In the genomic region with DNA sequence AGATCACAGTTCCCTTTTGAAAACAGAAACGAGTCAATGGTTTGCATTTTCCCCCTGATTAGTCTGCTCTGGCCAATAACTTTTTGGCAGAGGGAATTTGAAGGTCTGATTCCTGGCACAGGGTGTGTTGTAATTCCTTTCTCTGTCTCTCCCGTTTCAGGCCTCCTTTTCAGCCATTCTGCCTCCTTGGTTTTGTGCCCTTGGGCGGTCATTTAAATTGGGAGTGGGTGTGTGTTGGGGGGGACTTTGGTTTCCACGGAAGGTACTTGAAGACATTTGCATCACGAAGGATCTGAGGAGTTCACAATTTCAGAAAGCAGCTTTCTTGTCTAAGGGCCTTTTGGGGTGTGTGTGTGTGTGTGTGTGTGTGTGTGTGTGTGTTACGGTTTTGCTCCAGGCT, we compare ENCODE assay signal across 8 mouse cellular contexts. TPM values are rescaled to one million over a fixed set of nuclear protein-coding genes. Genes with fewer than 3 reads are reported as not detected.
DNase-seq lines count a peak whose midpoint lies in the region; ATAC-seq and TF ChIP-seq lines count a peak whose summit lies in the region.

No protein-coding gene starts in this region.

- WGBS in heart, embryonic 10.5 days: 47% methylated on average over 6 of the region's 6 CpGs
- WGBS in forebrain, embryonic 16.5 days: 19% methylated on average over 6 of the region's 6 CpGs
- WGBS in liver, embryonic 14.5 days (ENCODE audit: insufficient replicate concordance): 6% methylated on average over 6 of the region's 6 CpGs

- H3K27ac ChIP-seq in heart, embryonic 10.5 days: no peak overlapping the region
- H3K27ac ChIP-seq in ES-Bruce4 (ENCODE audit: insufficient read depth, low read length): peak overlapping the region; percentile 17; the same call in 1 of the 2 replicates
- no peak overlapping the region for H3K27ac ChIP-seq in forebrain, embryonic 16.5 days (ENCODE audit: low read length)
- H3K27ac ChIP-seq in liver, embryonic 14.5 days: no peak overlapping the region

- no peak for TF ChIP-seq POLR2A in ES-Bruce4 (IDR thresholded peaks at IDR 0.05; ENCODE audit: insufficient read depth, low read length)

- H3K9ac ChIP-seq in ES-Bruce4 (ENCODE audit: low read depth, poor library complexity, severe bottlenecking): 0 out of 2 replicates have a peak overlapping the region, but pooled peaks have one; percentile 80
- peak overlapping the region; percentile 76 for H3K9ac ChIP-seq in forebrain, embryonic 16.5 days (replicated peaks; ENCODE audit: low read depth, low read length)
- H3K9ac ChIP-seq in liver, embryonic 14.5 days (replicated peaks): 0 out of 2 replicates have a peak overlapping the region, but pooled peaks have one; percentile 1

- no peak for TF ChIP-seq CTCF in ES-Bruce4 (IDR thresholded peaks at IDR 0.05; ENCODE audit: low read depth, low read length)
- TF ChIP-seq CTCF in liver, embryonic 14.5 days (IDR thresholded peaks at IDR 0.05; ENCODE audit: low read depth): no peak

- no peaks in the 10 kb centered on the region for H3K36me3 ChIP-seq in heart, embryonic 10.5 days
- no peaks in the 10 kb centered on the region for H3K36me3 ChIP-seq in ES-Bruce4 (ENCODE audit: control insufficient read depth, insufficient read depth, low read length, poor library complexity, severe bottlenecking)
- no peaks in the 10 kb centered on the region for H3K36me3 ChIP-seq in forebrain, embryonic 16.5 days (ENCODE audit: control insufficient read depth, insufficient read depth)
- H3K36me3 ChIP-seq in liver, embryonic 14.5 days (replicated peaks; ENCODE audit: control insufficient read depth, insufficient read depth, low read depth): no peaks in the 10 kb centered on the region

- no peak for DNase-seq in heart, embryonic 10.5 days (ENCODE audit: low spot score)
- DNase-seq in heart, postnatal 4 days: no peak
- DNase-seq in liver, embryonic 14.5 days (ENCODE audit: low read depth in 3 of 3, low spot score in 3 of 3): no peak
- no peak for DNase-seq in MN1 (ENCODE audit: low spot score)
- DNase-seq in cerebellum, postnatal 4 days (ENCODE audit: low spot score in 2 of 2): no peak
- DNase-seq in thymus, postnatal 25 days: no peak

- peaks cover 40% of the 10 kb centered on the region for H3K27me3 ChIP-seq in heart, embryonic 10.5 days (ENCODE audit: insufficient read depth, poor library complexity, severe bottlenecking)
- no peaks in the 10 kb centered on the region for H3K27me3 ChIP-seq in ES-Bruce4 (ENCODE audit: control insufficient read depth, insufficient read depth, low read length, poor library complexity, severe bottlenecking)
- peaks cover 2% of the 10 kb centered on the region for H3K27me3 ChIP-seq in forebrain, embryonic 16.5 days (replicated peaks; ENCODE audit: control insufficient read depth, insufficient read depth, low read length)
- H3K27me3 ChIP-seq in liver, embryonic 14.5 days (ENCODE audit: control insufficient read depth, insufficient read depth, low read length): peaks cover 3% of the 10 kb centered on the region; the same call in 1 of the 2 replicates

- TF ChIP-seq EP300 in ES-Bruce4 (IDR thresholded peaks at IDR 0.05; ENCODE audit: insufficient read depth, low read depth, low read length): no peak
- TF ChIP-seq EP300 in liver, embryonic 14.5 days (IDR thresholded peaks at IDR 0.05; ENCODE audit: low read depth): no peak

- no peaks in the 10 kb centered on the region for H3K9me3 ChIP-seq in heart, embryonic 10.5 days
- H3K9me3 ChIP-seq in ES-Bruce4 (replicated peaks; ENCODE audit: control insufficient read depth, insufficient read depth, low read length, poor library complexity, severe bottlenecking): no peaks in the 10 kb centered on the region
- H3K9me3 ChIP-seq in forebrain, embryonic 16.5 days (ENCODE audit: control insufficient read depth, low read length): no peaks in the 10 kb centered on the region
- no peaks in the 10 kb centered on the region for H3K9me3 ChIP-seq in liver, embryonic 14.5 days (ENCODE audit: control insufficient read depth, low read length)

- H3K4me3 ChIP-seq in heart, embryonic 10.5 days: peak overlapping the region; percentile 68
- H3K4me3 ChIP-seq in ES-Bruce4 (ENCODE audit: low read depth, low read length): no peak overlapping the region
- H3K4me3 ChIP-seq in forebrain, embryonic 16.5 days (replicated peaks; ENCODE audit: low read length): peak overlapping the region; percentile 78
- H3K4me3 ChIP-seq in liver, embryonic 14.5 days (ENCODE audit: insufficient read depth in 1 of 2, low read depth in 2 of 2, low read length in 2 of 2): peak overlapping the region; percentile 59 to 68

- H3K4me2 ChIP-seq in forebrain, embryonic 16.5 days (ENCODE audit: low read length): peak overlapping the region; percentile 99
- H3K4me2 ChIP-seq in liver, embryonic 14.5 days (ENCODE audit: low read depth): peak overlapping the region; percentile 85

- H3K4me1 ChIP-seq in heart, embryonic 10.5 days: peaks cover 31% of the 10 kb centered on the region
- peaks cover 1% of the 10 kb centered on the region for H3K4me1 ChIP-seq in ES-Bruce4 (ENCODE audit: control insufficient read depth, insufficient read depth, low read length)
- peaks cover 30% of the 10 kb centered on the region for H3K4me1 ChIP-seq in forebrain, embryonic 16.5 days (replicated peaks; ENCODE audit: control insufficient read depth, insufficient read depth, low read length)
- H3K4me1 ChIP-seq in liver, embryonic 14.5 days (replicated peaks; ENCODE audit: control insufficient read depth in 2 of 2, insufficient read depth in 2 of 2, low read length in 1 of 2): peaks cover 11 to 32% of the 10 kb centered on the region in 2 experiments

- no peak for ATAC-seq in forebrain, embryonic 16.5 days
- no peak for ATAC-seq in liver, embryonic 14.5 days (ENCODE audit: insufficient read depth)

RNA-seq across cellular contexts. Expression of gene Kit, which starts 2.0 kb away (rescaled TPM):
- 11.6 and 12.2 TPM in 2 replicates for polyA plus RNA-seq in heart, embryonic 10.5 days (2016; fragmentation: Nextera tagmentation; extraction: Ambion mirVana)
- 10 to 100 TPM; 14.5 to 18.4 TPM for total RNA-seq in heart, postnatal 4 days (2021)
- 36.4 and 36.6 TPM in 2 replicates for polyA plus RNA-seq in ES-Bruce4 (2011; ENCODE audit: insufficient read depth, insufficient read length, low read depth, missing spikeins)
- 39.3 and 41.9 TPM in 2 replicates for polyA plus RNA-seq in forebrain, embryonic 16.5 days (2015; fragmentation: Nextera tagmentation; extraction: Ambion mirVana)
- 9.1 and 11.0 TPM in 2 replicates for polyA plus RNA-seq in liver, embryonic 14.5 days (2012; rRNA removed)
- polyA plus RNA-seq in liver, embryonic 14.5 days (2014; fragmentation: Nextera tagmentation; extraction: Ambion mirVana): 12.4 and 13.4 TPM in 2 replicates

Comparison
In these comparisons a context has a peak if more than half of its experiments do, and no peak if none do; other contexts are left out.
1. H3K9ac ChIP-seq: peak in every context shown above with its lines; median percentile 80 in ES-Bruce4; 76 in forebrain, embryonic 16.5 days; 1 in liver, embryonic 14.5 days.